37 mouse cellular contexts compared by ENCODE assay signal in genomic region chr1:152738793-152739192, GRCm38 (mm10). TPM values are rescaled to one million over a fixed set of nuclear protein-coding genes. Genes with fewer than 3 reads are reported as not detected.
DNase-seq lines count a peak whose midpoint lies in the region; ATAC-seq lines count a peak whose summit lies in the region.
"Had no signal": no experiment of that assay in that cellular context is flagged by ENCODE, and none has a peak within 500 bp of the region (broad histone marks: within the 10 kb centered on the region; RNA-seq: fewer than 3 reads in every experiment).

No protein-coding gene starts in this region.

- H3K9me3 ChIP-seq in heart, embryonic 14.5 days (ENCODE audit: control insufficient read depth, low read length): no peaks in the 10 kb centered on the region
- H3K9me3 ChIP-seq in hindbrain, embryonic 14.5 days (ENCODE audit: control insufficient read depth, low read length): no peaks in the 10 kb centered on the region
- H3K9me3 ChIP-seq: forebrain, embryonic 10.5 days; forebrain, embryonic 15.5 days; hindbrain, embryonic 10.5 days; neural tube, embryonic 15.5 days had no signal

- H3K36me3 ChIP-seq in heart, embryonic 14.5 days (ENCODE audit: control insufficient read depth, insufficient read depth, low read length): no peaks in the 10 kb centered on the region
- H3K36me3 ChIP-seq in hindbrain, embryonic 14.5 days (replicated peaks; ENCODE audit: control insufficient read depth, insufficient read depth): no peaks in the 10 kb centered on the region
- H3K36me3 ChIP-seq: forebrain, embryonic 10.5 days; forebrain, embryonic 15.5 days; hindbrain, embryonic 10.5 days; neural tube, embryonic 15.5 days had no signal

- no peak overlapping the region for H3K4me2 ChIP-seq in heart, embryonic 14.5 days (ENCODE audit: low read length)
- no peak overlapping the region for H3K4me2 ChIP-seq in hindbrain, embryonic 14.5 days (replicated peaks)
- H3K4me2 ChIP-seq: forebrain, embryonic 15.5 days; neural tube, embryonic 15.5 days had no signal

- H3K4me1 ChIP-seq in heart, embryonic 14.5 days (ENCODE audit: control insufficient read depth in 2 of 2, insufficient read depth in 2 of 2, low read length in 2 of 2): peaks cover 14 to 15% of the 10 kb centered on the region in 2 experiments
- H3K4me1 ChIP-seq in hindbrain, embryonic 14.5 days (replicated peaks; ENCODE audit: control insufficient read depth, insufficient read depth, low read length): no peaks in the 10 kb centered on the region
- H3K4me1 ChIP-seq: forebrain, embryonic 10.5 days; forebrain, embryonic 15.5 days; neural tube, embryonic 15.5 days had no signal

- peak overlapping the region; percentile 69 to 83 for H3K27ac ChIP-seq in heart, embryonic 14.5 days (replicated peaks in 1 of 2; ENCODE audit: control insufficient read depth in 1 of 2, insufficient read depth in 1 of 2, low read depth in 2 of 2, low read length in 2 of 2)
- no peak overlapping the region for H3K27ac ChIP-seq in hindbrain, embryonic 14.5 days
- H3K27ac ChIP-seq: forebrain, embryonic 10.5 days; forebrain, embryonic 15.5 days; hindbrain, embryonic 10.5 days; hindbrain, postnatal 0 days; kidney, postnatal 0 days; liver, embryonic 14.5 days; neural tube, embryonic 15.5 days had no signal

- H3K9ac ChIP-seq in heart, embryonic 14.5 days (ENCODE audit: low read length): no peak overlapping the region
- H3K9ac ChIP-seq in hindbrain, embryonic 14.5 days: no peak overlapping the region
- H3K9ac ChIP-seq: forebrain, embryonic 15.5 days; liver, embryonic 14.5 days; neural tube, embryonic 15.5 days had no signal

- peak; percentile 98 for DNase-seq in heart, adult 11 months
- DNase-seq in heart, adult 9 months (ENCODE audit: low spot score in 2 of 2): peak; percentile 49 to 64
- peak; percentile 45 to 57 for DNase-seq in heart, postnatal 14 days
- no peak for DNase-seq in hindbrain, embryonic 14.5 days (ENCODE audit: low spot score)
- DNase-seq in cerebellum, postnatal 4 days (ENCODE audit: low spot score in 2 of 2): no peak
- no peak for DNase-seq in adrenal gland, adult 18-20 months (ENCODE audit: low spot score in 2 of 2)
- DNase-seq in lung, postnatal 25 days (ENCODE audit: low spot score): no peak
- DNase-seq: adrenal gland, postnatal 25 days; cerebellum, adult 11-12 months; cerebellum, adult 9-11 months; gastrocnemius, postnatal 25 days; kidney, adult 8-10 months; layer of hippocampus, adult 9-11 months; liver; lung, adult 2 months; lung, postnatal 10 days; midbrain, embryonic 14.5 days; retina, postnatal 1 day; right cerebral cortex, postnatal 14 days; thymus, postnatal 25 days had no signal

- intact Hi-C loops in heart, postnatal 14 days (cut with DNase I): no loop called here

- no peaks in the 10 kb centered on the region for H3K27me3 ChIP-seq in heart, embryonic 14.5 days (ENCODE audit: control insufficient read depth, insufficient read depth, low read length)
- H3K27me3 ChIP-seq in hindbrain, embryonic 14.5 days (ENCODE audit: control insufficient read depth, insufficient read depth, low read length): no peaks in the 10 kb centered on the region
- H3K27me3 ChIP-seq: forebrain, embryonic 15.5 days; neural tube, embryonic 15.5 days had no signal

- H3K4me3 ChIP-seq in heart, embryonic 14.5 days (ENCODE audit: control insufficient read depth in 1 of 2, insufficient read depth in 1 of 2, low read depth in 1 of 2, low read length in 2 of 2): no peak overlapping the region
- no peak overlapping the region for H3K4me3 ChIP-seq in hindbrain, embryonic 14.5 days (replicated peaks; ENCODE audit: low read length)
- H3K4me3 ChIP-seq: forebrain, embryonic 10.5 days; forebrain, embryonic 15.5 days; hindbrain, embryonic 10.5 days; neural tube, embryonic 15.5 days had no signal

- peak; percentile 85 for ATAC-seq in heart, embryonic 14.5 days (ENCODE audit: insufficient number of reproducible peaks, insufficient read depth, low FRiP score, low read depth)
- ATAC-seq in hindbrain, embryonic 14.5 days (ENCODE audit: low FRiP score): no peak
- ATAC-seq: CD4-positive, CD25-positive, alpha-beta regulatory T cell, adult 4 months; forebrain, embryonic 15.5 days; hindbrain, postnatal 0 days; intestine, embryonic 16.5 days had no signal

- 22% methylated on average over 9 of the region's 9 CpGs for WGBS in heart, embryonic 14.5 days
- 92% methylated on average over 9 of the region's 9 CpGs for WGBS in hindbrain, embryonic 14.5 days

RNA-seq across cellular contexts. Expression of gene Apobec4, which starts 11.6 kb away (rescaled TPM):
- polyA plus RNA-seq in heart, embryonic 14.5 days (2014; fragmentation: Nextera tagmentation; extraction: Ambion mirVana): not detected in 2 replicates
- total RNA-seq in heart, postnatal 14 days (2021): not detected
- polyA plus RNA-seq in hindbrain, embryonic 14.5 days (2014; fragmentation: Nextera tagmentation; extraction: Ambion mirVana): 0.20 TPM in 1 of 2 replicates, not detected in the other
- total RNA-seq in adrenal gland, adult 18-20 months (2021): not detected
- total RNA-seq: adrenal gland, postnatal 25 days; gastrocnemius, adult 18-20 months; gastrocnemius, postnatal 25 days; hindbrain, postnatal 0 days; left cerebral cortex, postnatal 10 days had no signal
- polyA plus RNA-seq: CD4-positive, CD25-positive, alpha-beta regulatory T cell, adult 4 months; cortical plate, adult 2 months; embryonic facial prominence, embryonic 11.5 days; forebrain, embryonic 10.5 days; forebrain, embryonic 15.5 days; frontal cortex, adult 2 months; hindbrain, embryonic 10.5 days; hindbrain, postnatal 0 days; intestine, embryonic 16.5 days; kidney, postnatal 0 days; large intestine, adult 2 months; liver, embryonic 14.5 days; midbrain, embryonic 14.5 days; stomach, embryonic 16.5 days had no signal

RNA-seq across cellular contexts. Expression of gene Rgl1, which starts 27.4 kb away (rescaled TPM):
- 66.8 and 72.0 TPM in 2 replicates for polyA plus RNA-seq in heart, embryonic 14.5 days (2014; fragmentation: Nextera tagmentation; extraction: Ambion mirVana)
- total RNA-seq in heart, postnatal 14 days (2021): 10 to 100 TPM; 51.7 to 51.8 TPM
- polyA plus RNA-seq in hindbrain, embryonic 14.5 days (2014; fragmentation: Nextera tagmentation; extraction: Ambion mirVana): 20.0 and 20.9 TPM in 2 replicates
- 10 to 100 TPM; 15.5 to 31.2 TPM for total RNA-seq in adrenal gland, adult 18-20 months (2021)

RNA-seq across cellular contexts. Expression of gene Arpc5, which starts 27.5 kb away (rescaled TPM):
- polyA plus RNA-seq in heart, embryonic 14.5 days (2014; fragmentation: Nextera tagmentation; extraction: Ambion mirVana): 215 and 228 TPM in 2 replicates
- total RNA-seq in heart, postnatal 14 days (2021): 10 to 100 TPM; 53.0 to 57.9 TPM
- polyA plus RNA-seq in hindbrain, embryonic 14.5 days (2014; fragmentation: Nextera tagmentation; extraction: Ambion mirVana): 336 and 364 TPM in 2 replicates
- total RNA-seq in adrenal gland, adult 18-20 months (2021): 100 to 1,000 TPM in 1 of 2 experiments, 10 to 100 TPM in 1; 79.9 to 107 TPM

Comparison
In these comparisons a context has a peak if more than half of its experiments do, and no peak if none do; other contexts are left out.
1. DNase-seq: peak in heart, adult 11 months (single experiment), heart, adult 9 months (2 of 2) and heart, postnatal 14 days (2 of 2); none in hindbrain, embryonic 14.5 days (single experiment), cerebellum, postnatal 4 days (0 of 2), adrenal gland, adult 18-20 months (0 of 2) and lung, postnatal 25 days (single experiment).